Mouse (Mus musculus): ENCODE measurements at regions not wholly inside any gene's neighbourhood (a gene's known extent, or its start where the extent isn't known, plus 50 kb on each side); places are given as distances from the start of the nearest gene placed in this dataset.

DNA sequence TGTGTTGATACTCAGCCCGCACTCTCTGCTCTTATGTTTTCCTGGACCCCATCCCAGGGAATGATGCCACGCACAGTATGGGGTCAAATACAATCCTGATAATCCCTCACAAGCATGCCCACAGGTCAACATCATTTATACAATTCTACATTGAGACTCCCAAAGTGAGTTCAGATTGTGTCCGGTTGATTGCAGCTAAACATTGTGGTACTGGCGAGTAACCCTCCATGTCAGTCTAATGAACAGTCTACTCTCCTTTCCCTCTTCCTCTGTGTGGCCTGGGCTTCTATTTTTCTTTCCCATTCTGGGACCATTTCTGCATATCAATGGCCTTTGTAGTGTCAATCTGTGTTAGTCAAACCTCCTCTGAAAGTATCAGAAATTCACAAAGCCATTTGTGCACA is 112.6 kb upstream of the Gria1 start:
- no peak for TF ChIP-seq CTCF (IDR thresholded peaks at IDR 0.05; ENCODE audit: control insufficient read depth, insufficient read depth, insufficient read length)
- TF ChIP-seq MAX (IDR thresholded peaks at IDR 0.05), result no peak
- no peak for TF ChIP-seq USF1 (IDR thresholded peaks at IDR 0.05; ENCODE audit: low read depth)

Data from C2C12 (cell line).